Mouse (Mus musculus): ENCODE measurements around the gene 9130213A22Rik. TPM values are rescaled to one million over a fixed set of nuclear protein-coding genes. Genes with fewer than 3 reads are reported as not detected.

9130213A22Rik gene
- polyA plus RNA-seq, 1 experiment: 0.10 TPM

DNA sequence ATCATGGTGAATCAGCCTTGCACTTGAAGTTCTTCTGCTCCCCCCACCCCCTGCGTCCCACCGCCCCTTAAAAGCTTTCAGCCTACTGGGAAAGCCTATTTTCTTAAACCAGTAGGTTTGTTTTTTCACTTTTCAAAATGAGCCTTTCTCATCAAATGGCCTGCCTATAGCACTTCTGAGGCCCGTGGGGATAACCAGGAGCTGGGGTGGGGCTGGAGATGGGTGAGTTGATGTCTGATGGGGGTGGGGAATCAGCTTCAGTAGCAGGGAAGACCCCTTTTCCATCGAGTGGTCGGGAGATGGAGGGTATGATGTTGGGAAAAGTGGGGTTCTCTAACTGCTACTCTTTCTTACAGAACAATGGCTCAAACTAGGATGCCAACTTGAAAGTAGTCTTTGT, 5.5 kb downstream of the 9130213A22Rik start:
- no peak for TF ChIP-seq GATA1 (IDR thresholded peaks at IDR 0.05; ENCODE audit: low read length)

DNA sequence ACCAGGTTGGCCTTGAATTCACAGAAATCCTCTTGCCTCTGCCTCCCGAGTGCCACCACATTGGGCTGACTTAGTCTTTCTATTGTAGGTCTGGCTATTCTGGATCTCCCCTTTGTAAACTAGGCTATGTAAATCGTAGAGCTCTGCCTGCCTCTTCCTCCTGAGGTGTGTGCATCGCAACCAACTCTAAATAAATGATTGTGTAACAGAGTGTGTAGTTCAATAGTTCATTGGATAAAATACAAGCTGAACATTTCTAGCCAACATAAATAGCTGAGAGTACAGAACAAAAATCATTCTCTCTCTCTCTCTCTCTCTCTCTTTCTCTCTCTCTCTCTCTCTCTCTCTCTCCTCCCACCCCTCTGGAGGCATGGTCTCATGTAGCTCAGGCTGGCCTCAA, 7.8 kb downstream of the 9130213A22Rik start:
- no peak for TF ChIP-seq GATA1 (IDR thresholded peaks at IDR 0.05; ENCODE audit: low read length)

DNA sequence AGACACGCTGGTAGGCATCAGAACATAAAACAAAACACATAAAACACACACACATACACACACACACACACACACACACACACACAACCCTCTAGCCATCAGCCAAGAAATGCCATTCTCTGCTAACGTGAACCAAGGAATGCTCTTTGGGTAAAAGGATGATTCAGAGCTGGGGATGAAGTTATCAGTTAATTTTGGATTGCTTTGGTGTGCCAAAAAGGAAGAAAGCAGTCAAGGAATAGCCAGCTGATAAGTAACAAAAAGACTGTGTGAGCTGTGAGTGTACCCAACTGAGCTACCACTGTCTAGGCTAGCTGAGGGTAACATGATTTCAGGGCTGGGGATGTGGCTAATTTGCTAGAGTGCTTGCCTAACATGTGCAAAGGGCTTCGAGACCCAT, 8.4 kb downstream of the 9130213A22Rik start:
- no peak for TF ChIP-seq GATA1 (IDR thresholded peaks at IDR 0.05; ENCODE audit: low read length)

DNA sequence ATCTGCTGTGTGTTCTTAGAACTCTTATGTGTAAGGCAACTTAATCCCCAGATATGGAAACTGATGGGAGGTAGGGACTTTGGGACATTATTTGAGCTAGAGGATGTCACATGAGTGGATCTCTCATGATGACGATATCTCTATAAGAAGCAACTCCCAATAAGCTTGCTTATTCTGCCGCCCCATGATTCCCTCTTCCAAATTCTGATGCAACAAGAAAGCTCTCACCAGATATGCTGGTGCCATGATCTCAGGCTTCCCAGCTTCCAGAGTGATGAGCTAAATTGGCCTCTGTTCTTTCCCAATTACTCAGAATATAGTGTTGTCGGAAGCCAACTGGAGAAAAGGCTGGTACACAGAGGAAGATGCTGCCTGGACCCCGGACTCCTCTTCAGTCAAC, 10.5 kb downstream of the 9130213A22Rik start:
- no peak for TF ChIP-seq GATA1 (IDR thresholded peaks at IDR 0.05; ENCODE audit: low read length)

DNA sequence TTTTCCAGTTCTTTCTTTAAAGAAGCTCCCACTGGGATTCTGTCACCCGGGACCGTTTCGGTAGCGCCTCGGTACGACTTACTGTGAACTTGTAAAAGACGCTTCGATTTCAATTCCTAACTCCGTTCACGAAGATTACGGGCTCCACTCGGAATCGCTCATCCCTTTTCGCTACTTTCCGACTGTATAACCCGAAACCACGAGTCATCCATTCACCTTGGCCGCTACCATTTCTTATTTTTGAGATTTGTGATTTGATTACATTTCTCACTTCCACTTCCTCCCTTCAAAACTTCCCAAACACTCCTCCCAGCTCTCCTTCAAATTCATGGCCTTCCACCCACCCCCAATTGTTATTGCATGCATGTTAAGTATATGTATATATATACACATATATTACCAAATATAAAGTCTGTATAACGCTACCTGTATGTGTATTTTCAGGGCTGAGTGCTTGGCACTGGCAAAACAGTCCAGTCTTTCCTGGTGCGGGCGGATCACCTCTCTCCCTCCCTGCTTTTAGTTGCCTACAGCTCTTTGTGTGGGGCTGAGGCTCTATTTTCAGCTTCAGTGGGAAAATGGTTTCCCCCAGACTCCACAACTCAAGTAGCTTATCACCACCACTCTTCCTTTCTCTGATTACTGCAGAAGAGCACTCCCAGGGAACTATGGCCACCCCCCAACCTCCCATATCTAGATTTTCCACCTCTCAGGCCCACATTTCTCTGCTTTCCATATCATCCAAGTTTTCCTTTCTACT, 11.2 kb downstream of the 9130213A22Rik start:
- no peak for TF ChIP-seq GATA1 (IDR thresholded peaks at IDR 0.05; ENCODE audit: low read length)

DNA sequence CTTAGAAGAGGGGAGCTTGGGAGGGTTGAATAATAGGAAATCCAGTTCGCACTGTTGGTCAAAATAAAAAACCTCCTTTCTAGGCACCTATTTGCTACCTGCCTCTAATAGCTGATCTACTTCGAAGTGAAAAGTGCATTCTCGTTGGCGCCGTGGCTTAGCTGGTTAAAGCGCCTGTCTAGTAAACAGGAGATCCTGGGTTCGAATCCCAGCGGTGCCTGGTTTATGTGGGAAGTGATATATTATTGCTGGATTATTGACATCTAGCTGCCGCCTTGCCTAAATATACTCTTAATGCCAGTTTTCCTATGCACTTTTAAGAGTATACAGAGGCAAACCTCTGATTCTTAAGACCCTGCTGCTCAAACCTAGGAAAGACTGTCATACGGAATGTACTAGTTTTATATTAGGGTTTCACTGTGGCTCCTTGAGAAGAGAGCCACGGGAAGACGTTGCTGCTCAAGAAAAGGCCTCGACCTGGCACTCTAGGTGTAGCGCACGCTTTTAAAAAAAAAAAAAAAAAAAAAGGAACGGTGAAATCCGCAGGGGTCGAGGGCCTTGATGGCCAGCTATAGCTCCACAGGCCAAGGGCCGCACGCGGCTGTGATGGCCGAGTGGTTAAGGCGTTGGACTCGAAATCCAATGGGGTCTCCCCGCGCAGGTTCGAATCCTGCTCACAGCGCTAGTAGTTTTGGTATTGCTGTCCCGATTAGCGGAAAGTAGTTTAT, 11.9 kb downstream of the 9130213A22Rik start:
- TF ChIP-seq GATA1 (IDR thresholded peaks at IDR 0.05; ENCODE audit: low read length): no peak

DNA sequence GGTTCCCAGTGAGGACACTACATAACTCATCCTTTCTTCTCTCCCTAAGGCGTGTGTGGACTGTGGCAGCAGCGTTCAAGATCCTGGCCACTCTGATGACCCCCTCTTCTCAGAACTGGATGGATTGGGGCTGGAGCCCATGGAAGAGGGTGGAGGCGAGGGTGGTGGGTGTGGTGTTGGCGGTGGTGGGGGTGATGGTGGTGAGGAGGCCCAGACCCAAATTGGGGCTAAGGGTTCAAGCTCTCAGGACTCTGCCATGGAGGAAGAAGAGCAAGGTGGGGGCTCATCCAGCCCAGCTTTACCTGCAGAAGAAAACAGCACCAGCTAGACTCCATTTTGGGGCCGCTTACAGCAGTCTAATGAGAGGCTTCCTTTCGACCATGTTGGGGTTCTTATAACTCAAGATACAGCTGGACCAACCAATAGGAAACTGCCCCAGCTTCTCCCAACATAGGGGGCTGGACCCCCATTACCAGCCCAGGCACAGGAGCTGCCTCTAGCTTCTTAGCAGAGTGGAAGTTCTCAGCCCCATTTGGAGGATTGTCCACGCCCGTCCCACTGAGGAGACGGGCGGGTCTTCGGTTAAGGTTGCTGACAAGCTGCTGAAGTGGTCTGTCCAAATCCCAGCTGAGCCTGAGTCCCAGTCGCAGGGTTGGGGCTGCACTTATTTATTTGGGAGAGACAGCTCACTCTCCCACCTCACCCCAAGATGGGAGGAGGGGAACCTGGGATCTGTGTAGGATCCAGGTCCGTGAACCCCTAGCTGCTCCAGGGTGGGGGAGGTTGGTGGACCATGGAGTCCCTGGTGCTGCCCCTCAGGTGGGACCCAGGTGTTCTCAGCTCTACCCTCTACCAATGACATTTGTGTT, 13.1 kb downstream of the 9130213A22Rik start:
- TF ChIP-seq GATA1 (IDR thresholded peaks at IDR 0.05; ENCODE audit: low read length): no peak

DNA sequence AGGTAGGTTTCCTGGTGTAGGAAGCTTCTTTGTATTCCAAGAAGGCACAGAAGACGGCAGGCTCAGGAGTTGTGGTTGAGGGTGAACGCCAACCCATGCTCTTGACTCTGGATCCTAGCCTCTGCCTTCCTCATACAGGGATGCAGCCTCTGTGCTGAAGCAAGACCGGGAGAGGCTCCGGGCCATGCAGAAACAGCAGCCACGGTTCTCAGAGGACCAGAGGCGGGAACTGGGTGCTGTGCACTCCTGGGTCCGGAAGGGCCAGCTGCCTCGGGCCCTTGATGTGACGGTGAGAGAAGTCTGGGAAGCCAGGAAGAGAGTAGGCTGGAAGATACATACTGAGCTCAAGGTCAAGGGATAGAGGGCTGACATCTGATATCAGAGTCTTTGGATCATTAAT, 14.2 kb downstream of the 9130213A22Rik start:
- no peak for TF ChIP-seq GATA1 (IDR thresholded peaks at IDR 0.05; ENCODE audit: low read length)

DNA sequence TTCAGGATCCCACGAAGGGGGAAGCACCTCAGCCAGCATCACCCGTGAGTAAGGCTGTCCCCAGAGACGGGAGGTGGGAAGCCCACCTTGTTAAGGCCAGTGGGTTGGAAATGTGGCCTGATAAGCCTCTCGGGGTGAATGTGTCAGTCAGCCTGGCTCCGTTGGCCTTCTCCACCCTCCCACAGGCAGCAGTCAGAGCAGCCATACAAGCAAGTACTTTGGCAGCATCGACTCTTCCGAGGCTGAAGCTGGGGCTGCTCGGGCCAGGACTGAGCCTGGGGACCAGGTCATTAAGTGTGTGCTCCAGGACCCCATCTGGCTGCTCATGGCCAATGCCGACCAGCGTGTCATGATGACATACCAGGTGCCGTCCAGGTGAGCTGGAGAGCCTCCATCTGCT, 14.7 kb downstream of the 9130213A22Rik start:
- no peak for TF ChIP-seq GATA1 (IDR thresholded peaks at IDR 0.05; ENCODE audit: low read length)

DNA sequence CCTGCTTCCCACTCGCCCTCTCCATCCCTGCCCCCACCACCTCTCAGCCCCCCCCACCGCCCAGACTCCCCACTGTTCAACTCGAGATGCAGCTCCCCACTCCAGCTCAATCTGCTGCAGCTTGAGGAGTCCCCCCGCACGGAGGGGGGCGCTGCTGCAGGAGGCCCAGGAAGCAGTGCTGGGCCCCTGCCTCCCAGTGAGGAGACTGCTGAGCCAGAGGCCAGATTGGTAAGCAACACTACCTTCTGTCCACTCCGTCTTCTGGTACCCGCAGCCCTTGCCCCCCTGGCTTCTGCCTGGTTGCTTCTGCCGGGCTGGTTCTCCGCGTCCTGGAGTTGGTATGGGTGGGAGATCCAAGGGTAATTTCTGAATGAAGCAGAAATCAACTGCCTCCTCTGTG, 15.5 kb downstream of the 9130213A22Rik start:
- no peak for TF ChIP-seq GATA1 (IDR thresholded peaks at IDR 0.05; ENCODE audit: low read length)

DNA sequence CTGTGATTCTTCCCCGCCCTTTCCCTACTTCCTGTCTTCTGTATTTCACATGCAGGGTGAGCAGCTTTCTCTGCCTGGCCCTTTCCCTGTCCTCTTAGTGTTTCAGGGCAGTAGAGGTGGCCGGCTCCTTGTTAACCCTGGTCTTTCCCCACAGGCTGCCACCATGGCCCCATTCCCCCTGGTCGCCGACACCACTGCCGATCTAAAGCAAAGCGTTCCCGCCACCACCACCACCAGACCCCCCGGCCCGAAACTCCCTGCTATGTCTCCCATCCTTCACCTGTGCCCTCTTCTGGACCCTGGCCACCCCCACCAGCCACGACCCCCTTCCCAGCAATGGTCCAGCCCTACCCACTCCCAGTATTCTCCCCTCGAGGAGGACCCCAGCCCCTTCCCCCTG, 16.1 kb downstream of the 9130213A22Rik start:
- no peak for TF ChIP-seq GATA1 (IDR thresholded peaks at IDR 0.05; ENCODE audit: low read length)

DNA sequence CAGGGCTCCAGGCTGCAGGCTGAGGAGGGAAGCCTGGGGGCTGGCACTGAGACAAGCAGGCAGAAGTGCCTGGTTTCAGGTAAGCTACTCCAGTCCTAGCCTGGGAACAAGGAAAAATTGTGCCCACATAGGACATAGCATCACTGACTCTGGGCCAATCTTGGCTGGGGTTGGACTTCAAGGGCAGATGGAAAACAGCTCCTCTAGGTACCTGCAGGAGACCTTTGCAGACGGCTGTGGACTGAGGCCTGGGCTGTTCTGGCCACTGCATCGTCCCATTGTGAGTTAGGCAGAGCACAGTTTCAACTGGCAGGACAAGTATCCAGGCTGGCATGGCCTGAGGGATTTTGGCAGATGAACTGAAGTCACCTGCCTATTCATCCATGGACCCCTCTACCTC, 16.6 kb downstream of the 9130213A22Rik start:
- TF ChIP-seq GATA1 (IDR thresholded peaks at IDR 0.05; ENCODE audit: low read length): no peak

DNA sequence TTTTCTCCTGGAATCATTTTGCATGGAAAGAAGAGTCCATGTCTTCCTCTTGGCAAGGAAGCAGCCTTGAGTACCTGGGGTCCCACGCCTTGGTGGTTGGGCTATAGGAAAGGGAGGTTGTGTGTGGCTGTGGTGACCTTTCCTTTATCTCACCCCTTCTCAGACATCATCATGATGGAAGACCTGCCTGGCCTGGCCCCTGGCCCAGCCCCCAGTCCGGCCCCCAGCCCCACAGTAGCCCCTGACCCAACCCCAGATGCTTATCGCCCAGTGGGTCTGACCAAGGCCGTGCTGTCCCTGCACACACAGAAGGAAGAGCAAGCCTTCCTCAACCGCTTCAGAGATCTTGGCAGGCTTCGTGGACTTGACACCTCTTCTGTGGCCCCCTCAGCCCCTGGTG, 17.2 kb downstream of the 9130213A22Rik start:
- no peak for TF ChIP-seq GATA1 (IDR thresholded peaks at IDR 0.05; ENCODE audit: low read length)

DNA sequence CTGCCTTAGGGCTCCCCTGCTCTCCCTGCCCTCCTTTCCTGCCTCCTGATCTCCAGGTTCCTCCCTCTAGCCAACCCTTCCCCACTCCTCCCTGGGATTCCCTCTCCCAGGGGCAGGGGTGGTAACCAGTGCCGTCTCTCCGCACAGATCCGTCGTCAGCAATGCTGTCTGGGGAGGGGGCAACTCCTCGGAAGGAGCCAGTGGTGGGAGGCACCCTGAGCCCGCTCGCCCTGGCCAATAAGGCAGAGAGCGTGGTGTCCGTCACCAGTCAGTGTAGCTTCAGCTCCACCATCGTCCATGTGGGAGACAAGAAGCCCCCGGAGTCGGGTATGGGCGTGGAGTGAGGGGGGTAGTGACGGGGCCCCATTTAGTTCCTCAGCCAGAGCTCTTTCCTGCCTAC, 17.9 kb downstream of the 9130213A22Rik start:
- no peak for TF ChIP-seq GATA1 (IDR thresholded peaks at IDR 0.05; ENCODE audit: low read length)

DNA sequence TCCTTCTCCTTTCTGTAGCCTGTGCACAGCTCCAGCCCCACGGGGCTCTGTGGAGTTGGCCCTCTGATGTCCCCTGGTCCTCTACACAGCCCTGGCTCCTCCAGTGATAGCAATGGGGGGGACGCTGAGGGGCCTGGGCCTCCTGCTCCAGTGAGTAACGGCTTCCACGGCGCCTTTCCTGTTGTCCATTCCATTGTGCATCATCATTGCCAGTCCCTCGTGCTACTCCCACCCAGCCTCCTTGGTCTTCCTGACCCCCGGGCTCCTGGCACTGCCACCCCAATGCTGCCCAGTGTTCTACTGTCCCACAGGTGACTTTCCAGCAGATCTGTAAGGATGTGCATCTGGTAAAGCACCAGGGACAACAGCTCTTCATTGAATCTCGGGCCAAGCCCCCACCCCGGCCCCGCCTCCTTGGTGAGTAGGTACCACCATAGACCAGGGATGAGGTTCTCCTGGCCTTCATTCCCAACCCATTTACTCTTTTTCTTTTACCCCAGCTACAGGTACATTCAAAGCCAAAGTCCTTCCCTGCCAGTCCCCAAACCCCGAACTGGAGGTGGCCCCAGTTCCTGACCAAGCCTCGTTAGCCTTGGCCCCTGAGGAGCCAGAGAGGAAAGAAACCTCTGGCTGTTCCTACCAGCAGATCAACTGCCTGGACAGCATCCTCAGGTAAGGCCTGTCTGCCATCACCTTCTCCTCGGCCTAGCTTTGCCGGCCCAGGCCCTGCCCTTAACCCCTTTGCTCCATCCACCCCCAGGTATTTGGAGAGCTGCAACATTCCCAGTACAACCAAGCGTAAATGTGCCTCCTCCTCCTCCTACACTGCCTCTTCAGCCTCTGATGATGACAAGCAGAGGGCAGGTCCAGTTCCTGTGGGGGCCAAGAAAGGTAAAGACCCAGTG, 18.6 kb downstream of the 9130213A22Rik start:
- no peak for TF ChIP-seq GATA1 (IDR thresholded peaks at IDR 0.05; ENCODE audit: low read length)

All from G1E-ER4 (cell line).